Mouse (Mus musculus) gastrocnemius, postnatal 4 days (tissue): ENCODE results near the gene Rsl1d1. TPM values are rescaled to one million over a fixed set of nuclear protein-coding genes. Genes with fewer than 3 reads are reported as not detected.

Experiments
- DNase-seq, 2 experiments: peaks; one replicate each; pipeline ENCODE4 v3.0.0; 2021 to 2022; ENCODE audit warnings: low spot score in 2 of 2, mixed read lengths in 2 of 2
- long read RNA-seq, 2 experiments: library from polyadenylated mRNA; stranded (forward); transcript quantifications; one replicate each; pipeline ENCODE4 v2.0.0; 2021
- total RNA-seq, 2 experiments: library from RNA; stranded (reverse); gene quantifications; 2 replicates each; pipeline ENCODE4 v1.2.3; 2021

The Rsl1d1 gene
- total RNA-seq = 10 to 100 TPM; 65.5 to 69.5 TPM
- long read RNA-seq, experiment 1, transcript Rsl1d1-201 (9 exons, 1,945 nt) = major isoform, 84 of 91 reads
- long read RNA-seq, experiment 1, partial matches to known transcripts = 0 of 91 reads
- long read RNA-seq, experiment 1, other reads (novel, unspliced or antisense) = 7 of 91 reads
- long read RNA-seq, experiment 2, transcript Rsl1d1-201 (9 exons, 1,945 nt) = major isoform, 104 of 117 reads
- long read RNA-seq, experiment 2, partial matches to known transcripts = 2 of 117 reads
- long read RNA-seq, experiment 2, other reads (novel, unspliced or antisense) = 10 of 117 reads

- DNase-seq = peak; percentile 79 to 92
Observed at GRCm38 (mm10) chr16:11202571-11203554, at the start of gene Rsl1d1. Gene Rsl1d1, minus strand, starts transcription at chr16:11203331.

- no peak for DNase-seq
Observed at GRCm38 (mm10) chr16:11247791-11248190, 44.7 kb upstream of the Rsl1d1 start.

GRCm38 (mm10) chr16:11245767-11246166 is 42.6 kb upstream of the Rsl1d1 start:
- no peak for DNase-seq

- no peak for DNase-seq
Observed at GRCm38 (mm10) chr16:11242401-11242800, 39.3 kb upstream of the Rsl1d1 start.

- no peak for DNase-seq
Observed at GRCm38 (mm10) chr16:11217801-11218200, 14.7 kb upstream of the Rsl1d1 start.

GRCm38 (mm10) chr16:11203600-11204390 is 664 bp upstream of the Rsl1d1 start:
- DNase-seq = no peak

GRCm38 (mm10) chr16:11201740-11202394 is 1.3 kb downstream of the Rsl1d1 start:
- DNase-seq = no peak

- no peak for DNase-seq
Observed at GRCm38 (mm10) chr16:11200247-11200646, 2.9 kb downstream of the Rsl1d1 start.

GRCm38 (mm10) chr16:11198467-11198866 is 4.7 kb downstream of the Rsl1d1 start:
- DNase-seq = no peak

GRCm38 (mm10) chr16:11197052-11197451 is 6.1 kb downstream of the Rsl1d1 start:
- no peak for DNase-seq

GRCm38 (mm10) chr16:11193231-11193630 is 9.9 kb downstream of the Rsl1d1 start:
- DNase-seq = no peak

- no peak for DNase-seq
Observed at GRCm38 (mm10) chr16:11190150-11190549, 13.0 kb downstream of the Rsl1d1 start.

- no peak for DNase-seq
Observed at GRCm38 (mm10) chr16:11177404-11177803, 25.7 kb downstream of the Rsl1d1 start.

- DNase-seq = no peak
Observed at GRCm38 (mm10) chr16:11176884-11177244, 26.3 kb downstream of the Rsl1d1 start.

GRCm38 (mm10) chr16:11176208-11176883 is 26.8 kb downstream of the Rsl1d1 start, which contains the start of gene Zc3h7a:
Gene Zc3h7a, minus strand, starts transcription at chr16:11176393.
- peak; percentile 89 to 91 for DNase-seq

- DNase-seq = peak; percentile 31 to 69
Observed at GRCm38 (mm10) chr16:11175489-11176207, 27.5 kb downstream of the Rsl1d1 start.

- no peak for DNase-seq
Observed at GRCm38 (mm10) chr16:11175100-11175488, 28.0 kb downstream of the Rsl1d1 start.

- peak in 1 of 2 experiments; percentile 64 for DNase-seq
Observed at GRCm38 (mm10) chr16:11174671-11175081, 28.5 kb downstream of the Rsl1d1 start.

- no peak for DNase-seq
Observed at GRCm38 (mm10) chr16:11171679-11172078, 31.5 kb downstream of the Rsl1d1 start.
